Mouse (Mus musculus) left cerebral cortex, adult 9 months (tissue): ENCODE results near the gene Gm49601.

Source experiments
- DNase-seq, 2 experiments: peaks; one replicate each; pipeline ENCODE4 v3.0.0; 2022; ENCODE audit warnings: low spot score in 2 of 2

Gm49601 gene

DNA sequence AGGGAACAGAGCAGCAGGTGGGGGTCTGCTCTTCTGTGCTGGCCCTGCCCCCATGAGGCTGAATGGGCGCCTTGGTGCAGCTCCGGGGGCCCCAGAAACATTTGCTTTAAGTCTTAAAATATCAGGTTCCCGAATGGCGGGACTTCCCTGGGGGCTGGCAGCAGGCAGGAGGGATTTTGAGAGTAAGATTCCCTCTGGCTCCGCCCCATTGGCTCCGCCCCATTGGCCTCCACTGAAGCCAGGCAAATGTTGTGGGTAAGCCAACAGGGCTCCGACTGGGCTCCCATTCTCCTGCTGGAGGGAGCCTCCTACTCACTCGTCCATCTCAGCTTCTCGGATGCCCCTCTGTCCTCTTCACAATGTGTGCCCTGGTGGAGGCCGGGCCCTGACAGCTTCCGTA lies 18.0 kb downstream of the Gm49601 start:
- no peak for DNase-seq

DNA sequence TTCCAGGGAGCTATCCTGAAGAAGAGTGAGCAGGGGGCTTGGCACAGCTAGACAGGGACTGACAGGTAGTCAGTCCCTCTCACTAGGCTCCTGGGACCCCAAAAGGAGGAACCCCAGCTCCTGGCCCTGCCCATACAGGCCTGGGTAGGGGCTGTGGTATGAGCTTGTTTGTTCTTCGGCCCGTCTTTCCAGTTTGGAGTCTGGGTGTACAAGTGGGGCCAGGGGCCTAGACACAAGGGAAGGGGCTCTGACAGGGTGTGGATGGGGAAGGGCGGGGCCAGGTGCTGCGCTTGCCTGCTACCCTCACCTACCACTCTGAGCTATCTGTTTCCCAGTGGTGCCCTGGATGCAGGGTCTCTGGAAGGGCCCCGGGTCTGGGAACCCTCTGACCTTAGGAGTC lies 20.5 kb downstream of the Gm49601 start:
- no peak for DNase-seq

DNA sequence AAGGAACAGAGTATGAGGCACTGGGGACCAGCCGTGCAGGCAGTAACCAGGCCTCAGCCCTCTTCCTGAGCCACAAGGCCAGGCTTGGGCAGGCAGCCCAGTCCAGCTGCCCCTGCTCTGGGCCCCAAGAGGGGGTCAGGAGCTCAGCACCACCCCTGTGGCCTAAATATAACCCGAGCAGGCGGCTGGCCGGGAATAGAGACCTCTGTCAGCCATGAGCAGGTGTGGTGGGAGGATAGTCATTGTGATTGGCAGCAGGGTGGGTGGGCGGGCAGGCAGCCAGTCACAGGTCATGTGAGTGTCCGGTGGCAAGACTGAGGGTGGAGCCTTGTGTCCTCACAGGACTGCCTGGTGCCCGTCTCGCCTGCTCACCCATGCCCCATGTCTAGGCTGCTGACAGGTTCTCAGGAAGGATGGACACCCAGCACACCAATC lies 21.9 kb downstream of the Gm49601 start:
- no peak for DNase-seq

DNA sequence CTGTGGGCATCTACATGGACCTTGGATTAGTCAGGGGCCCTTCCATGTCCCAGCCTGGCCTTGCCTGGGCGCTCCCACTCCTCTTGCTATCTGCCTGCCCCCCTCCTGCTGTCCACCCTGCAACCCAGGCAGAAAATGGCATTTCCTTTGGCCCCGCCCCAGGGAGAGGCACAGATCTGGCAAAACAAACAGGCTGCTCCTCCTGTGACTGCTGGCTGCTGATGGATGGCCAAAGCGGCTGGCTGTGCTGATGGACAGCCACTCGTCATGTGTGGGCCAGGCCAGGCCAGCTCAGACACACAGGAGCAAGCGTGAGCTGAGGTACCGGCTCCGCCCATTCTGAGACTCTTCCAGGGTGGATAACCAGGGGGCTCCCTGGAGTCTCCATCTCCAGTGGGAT lies 24.8 kb downstream of the Gm49601 start:
- no peak for DNase-seq

DNA sequence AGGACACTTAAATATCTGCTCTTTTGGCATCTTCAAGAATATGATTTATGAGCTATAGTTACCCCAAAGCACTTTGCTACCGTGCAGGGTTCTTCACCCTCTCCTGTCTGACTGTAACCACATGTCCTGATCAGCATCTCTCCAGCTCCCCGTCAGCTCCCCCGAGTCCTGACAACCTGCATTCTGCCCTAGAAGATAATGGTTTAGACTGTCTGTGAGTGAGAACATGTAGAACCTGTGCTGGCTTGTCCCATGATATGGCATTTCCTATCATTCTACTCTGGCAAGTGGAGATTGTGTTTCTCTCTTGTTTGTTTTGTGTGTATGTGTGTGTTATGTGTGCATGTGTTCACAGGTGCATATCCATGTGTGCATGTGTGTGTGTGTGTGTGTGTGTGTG lies 28.2 kb downstream of the Gm49601 start:
- no peak for DNase-seq

DNA sequence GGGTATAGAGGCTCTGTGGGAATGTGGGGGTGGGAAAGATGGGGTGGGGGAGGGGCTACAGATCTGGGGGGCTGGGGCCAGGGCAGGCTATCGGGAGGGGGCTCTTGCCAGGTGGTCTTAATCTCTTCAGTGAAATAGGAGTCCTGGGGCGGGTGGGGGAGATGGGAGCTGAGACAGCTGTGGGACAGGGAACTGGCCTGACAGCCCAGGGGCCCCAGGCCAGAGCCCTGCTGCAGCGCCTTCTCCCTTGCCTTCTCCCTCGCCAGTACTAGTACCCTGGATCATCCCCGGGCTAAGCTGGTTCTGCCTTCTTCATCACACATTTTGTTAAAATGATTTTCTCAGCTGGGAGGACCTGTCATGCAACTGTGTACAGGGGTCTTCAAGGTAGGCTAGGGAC lies 30.0 kb downstream of the Gm49601 start:
- no peak for DNase-seq

DNA sequence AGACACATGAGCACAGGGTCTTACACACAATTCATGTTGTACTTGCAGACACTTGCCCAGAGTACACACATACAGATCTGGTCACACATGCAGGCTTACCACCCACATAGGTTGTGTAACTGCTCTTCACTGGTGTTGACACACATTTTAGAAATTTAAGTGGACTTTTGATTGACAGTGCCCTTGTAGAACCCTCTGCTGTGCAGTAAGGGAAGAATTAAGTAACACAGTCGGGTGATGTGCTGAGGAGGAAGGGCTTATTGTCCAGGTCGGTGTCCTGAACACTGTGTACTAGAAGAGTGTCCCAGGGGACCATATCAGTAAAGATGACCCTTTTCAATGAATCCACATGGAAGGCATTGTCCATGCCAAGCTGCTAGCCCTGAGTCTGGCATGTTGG lies 32.3 kb downstream of the Gm49601 start:
- no peak for DNase-seq

DNA sequence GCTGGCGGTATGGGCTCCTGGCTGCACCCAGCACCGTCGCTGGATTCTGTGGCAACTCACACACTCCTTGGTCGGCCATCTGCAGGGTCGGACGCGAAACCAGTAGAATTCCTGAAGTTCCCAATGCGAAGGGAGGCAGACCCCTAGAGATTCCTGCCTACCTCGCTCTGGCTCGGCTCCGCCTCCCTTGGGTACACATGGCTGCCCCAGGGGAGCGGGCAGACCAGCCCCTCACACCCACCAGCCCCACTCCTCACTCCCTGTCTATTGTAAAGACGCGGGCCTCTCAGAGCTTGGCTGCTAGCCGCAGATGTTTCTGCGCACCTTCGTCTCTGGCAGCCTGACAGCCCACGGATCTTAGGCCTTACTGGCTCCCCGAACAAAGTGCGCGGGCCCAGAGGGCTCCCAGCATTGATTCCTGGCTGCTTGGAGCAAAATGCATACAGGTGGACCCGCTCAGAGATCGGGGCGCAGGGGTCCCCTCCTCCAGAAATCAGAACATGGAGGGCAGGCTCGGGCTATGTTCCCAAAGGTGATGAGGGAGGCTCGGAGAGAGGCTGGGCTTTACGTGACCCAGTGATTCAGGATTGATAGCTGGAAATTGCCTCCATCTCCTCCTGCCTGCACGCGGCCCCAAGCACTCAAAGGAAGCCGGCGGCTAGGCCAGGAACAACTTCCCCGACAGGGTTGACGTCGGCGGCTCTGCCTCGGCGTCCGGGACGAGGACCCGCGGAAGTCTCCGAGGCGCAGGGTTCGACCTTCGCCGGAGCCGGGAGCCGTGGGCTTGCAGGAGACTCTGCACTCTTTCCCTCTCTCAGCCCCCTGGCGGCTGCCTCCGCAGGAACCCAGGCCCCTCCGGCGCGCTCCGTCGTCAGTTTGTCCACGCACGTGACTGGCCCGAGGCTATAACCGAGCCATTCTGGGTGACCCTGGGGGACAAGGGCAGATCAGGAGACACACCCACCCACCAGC lies 34.9 kb downstream of the Gm49601 start:
- no peak for DNase-seq

DNA sequence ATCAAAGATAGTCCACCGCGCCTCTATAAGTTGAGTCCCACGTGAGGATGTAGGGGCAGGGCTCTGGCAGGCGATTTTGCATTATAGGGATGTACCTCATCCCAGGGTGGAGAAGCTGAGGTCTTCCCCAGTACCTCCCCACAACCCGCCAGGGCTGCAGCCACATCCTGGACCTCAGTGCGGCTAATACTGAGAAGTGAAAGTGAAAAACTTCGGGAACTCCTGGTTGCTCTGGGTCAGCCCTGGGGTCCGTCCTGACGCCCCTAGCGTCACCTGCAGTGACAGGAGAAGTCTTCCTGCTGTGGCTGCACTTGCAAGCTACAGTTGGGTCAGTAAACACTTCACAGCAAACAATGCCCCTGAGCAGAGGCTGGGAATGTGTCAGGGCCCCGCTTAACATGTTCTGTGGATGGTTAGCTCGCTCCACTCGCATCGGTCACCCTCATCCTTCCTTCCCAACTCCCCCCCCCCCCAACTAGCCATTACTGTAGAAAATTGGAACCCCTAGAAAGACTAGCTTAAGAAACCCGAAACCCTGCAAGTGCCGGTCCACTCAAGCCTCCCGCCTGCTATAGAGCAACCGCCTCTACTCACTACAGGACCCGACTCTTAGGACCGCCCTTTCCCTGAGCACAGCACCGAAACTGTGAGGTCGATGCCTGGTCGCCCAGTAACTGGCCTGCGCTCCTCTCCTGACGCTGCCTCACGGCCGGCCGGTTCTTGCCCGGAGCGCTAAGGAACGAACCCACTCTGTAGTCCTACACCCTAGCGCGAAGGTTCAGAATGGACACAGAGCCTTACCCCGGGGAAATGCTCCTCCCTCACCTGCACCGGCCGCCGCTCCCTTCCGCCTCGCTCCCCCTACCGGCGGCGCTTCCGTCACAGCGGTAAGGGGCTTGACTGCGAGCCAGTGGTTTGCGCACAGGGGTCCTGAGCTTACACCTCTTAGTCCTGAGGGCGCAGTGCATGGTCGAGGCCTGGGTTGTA lies 36.1 kb downstream of the Gm49601 start, which contains the start of gene Tbx1:
Tbx1 (minus strand) TSS at position 868 of the 987 bp plus-strand sequence.
- no peak for DNase-seq

DNA sequence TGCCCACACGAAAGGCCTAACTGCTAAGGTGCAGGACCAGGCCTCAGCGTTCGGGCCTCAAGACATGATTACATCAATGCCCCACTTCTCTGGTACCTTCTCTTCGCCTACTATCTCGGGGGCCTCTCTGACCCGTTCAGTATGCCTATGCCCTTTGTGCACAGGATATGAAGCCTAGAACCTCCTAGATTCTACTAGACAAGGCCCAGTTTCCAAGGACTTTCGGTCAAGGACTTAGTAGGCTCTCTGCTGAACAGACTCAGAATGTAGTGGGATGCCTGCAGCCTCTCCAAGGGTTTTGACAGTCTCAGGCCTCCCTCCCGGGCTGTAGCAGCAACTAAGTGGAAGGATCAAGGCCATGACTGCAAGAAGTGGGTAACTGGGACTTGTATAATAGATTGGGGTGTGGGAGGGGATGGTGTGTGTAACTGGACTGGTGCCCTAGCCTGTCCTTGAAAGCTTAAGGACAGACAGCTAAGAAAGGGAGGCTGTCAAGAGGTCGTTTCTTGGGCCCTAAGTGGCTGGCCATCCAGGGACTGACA lies 37.1 kb downstream of the Gm49601 start:
- no peak for DNase-seq

DNA sequence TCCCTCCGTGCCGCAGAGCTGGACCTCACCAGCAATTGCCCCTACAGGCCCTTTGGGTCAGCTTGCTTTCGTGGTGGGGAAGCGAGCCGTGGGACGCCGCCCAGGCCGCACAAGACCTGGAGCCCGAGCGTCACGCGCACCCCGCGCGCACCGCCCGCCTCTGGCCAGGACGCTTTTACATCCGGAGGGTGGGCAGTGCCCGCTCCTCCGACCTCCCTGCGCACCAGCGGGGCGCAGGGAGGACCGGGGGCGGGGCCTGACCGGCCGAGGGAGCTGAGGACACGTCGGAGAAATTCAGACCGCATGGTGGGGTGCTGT lies 37.5 kb downstream of the Gm49601 start:
- DNase-seq: no peak

DNA sequence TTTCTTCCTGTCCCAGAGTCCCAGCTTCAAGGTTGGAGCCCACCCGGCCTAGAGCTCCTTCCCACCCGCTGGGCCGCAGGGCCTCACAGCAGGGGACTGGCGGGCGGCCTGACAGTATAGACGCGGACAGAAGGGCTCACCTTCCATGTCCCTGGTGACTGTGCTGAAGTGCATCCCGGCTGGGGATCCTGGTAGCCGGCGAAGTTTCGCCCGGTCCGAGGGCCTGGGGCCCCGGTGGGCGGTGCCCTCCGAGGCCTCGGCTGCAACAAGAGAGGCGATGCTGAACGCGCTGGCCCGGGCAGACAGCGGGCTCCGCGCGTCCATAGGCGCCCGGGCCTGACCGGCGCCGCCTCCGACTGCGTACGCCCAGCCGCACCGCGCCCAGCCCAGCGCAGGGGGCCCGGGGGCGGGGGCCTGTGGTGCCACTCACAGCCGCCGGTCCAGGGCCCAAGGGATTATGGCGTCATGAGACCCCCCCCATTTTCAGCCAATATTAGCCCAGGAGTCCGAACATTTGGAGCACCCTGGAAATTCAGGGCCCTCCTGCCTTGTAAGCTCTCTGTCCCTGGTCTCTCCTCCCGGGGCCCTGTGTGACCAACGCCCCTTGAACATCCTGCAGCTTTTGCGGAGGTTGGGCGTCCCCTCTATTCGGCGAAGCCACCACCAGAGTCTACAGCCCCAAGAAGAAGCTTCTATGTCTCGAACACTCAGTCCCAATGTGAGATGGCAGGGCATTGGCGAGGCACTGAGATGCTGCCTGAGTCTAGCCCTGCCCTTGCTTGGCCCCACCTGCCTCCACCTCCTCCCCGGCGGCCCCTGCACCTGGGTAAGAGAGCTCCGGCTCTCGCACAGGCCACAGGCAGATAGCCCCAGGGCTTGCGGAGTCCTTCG lies 38.1 kb downstream of the Gm49601 start:
- no peak for DNase-seq

DNA sequence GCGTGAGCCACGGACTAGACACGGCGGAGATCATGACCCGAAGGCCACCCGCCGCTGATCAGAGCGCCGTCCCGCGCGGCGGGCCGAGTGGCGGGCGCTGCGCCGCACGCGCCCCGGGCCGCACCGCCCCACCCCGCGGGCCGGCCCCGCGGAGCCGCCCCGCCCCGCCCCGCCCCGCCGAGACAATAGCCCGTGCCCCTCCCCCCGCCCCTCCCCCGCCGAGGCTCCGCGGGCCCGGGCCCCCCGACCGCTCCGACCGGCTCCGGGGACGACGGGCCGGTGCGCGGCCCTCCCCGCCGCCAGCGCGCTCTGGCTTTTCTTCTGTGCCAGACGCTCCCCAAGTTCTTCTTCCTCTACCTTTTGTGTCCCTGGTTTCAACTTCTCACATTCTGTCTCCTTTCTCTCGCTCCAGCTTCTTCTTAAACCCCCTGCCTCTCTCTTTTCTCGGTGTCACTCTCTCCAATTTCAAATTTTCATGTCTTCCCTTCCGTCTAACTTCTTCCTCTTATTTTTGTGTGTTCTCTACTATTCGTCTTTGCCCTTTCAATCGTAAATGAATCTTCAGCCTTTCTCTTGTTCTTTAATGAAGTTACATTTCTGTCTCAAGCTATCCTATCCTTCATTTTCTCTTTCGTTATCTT lies 39.2 kb downstream of the Gm49601 start:
- DNase-seq: no peak

DNA sequence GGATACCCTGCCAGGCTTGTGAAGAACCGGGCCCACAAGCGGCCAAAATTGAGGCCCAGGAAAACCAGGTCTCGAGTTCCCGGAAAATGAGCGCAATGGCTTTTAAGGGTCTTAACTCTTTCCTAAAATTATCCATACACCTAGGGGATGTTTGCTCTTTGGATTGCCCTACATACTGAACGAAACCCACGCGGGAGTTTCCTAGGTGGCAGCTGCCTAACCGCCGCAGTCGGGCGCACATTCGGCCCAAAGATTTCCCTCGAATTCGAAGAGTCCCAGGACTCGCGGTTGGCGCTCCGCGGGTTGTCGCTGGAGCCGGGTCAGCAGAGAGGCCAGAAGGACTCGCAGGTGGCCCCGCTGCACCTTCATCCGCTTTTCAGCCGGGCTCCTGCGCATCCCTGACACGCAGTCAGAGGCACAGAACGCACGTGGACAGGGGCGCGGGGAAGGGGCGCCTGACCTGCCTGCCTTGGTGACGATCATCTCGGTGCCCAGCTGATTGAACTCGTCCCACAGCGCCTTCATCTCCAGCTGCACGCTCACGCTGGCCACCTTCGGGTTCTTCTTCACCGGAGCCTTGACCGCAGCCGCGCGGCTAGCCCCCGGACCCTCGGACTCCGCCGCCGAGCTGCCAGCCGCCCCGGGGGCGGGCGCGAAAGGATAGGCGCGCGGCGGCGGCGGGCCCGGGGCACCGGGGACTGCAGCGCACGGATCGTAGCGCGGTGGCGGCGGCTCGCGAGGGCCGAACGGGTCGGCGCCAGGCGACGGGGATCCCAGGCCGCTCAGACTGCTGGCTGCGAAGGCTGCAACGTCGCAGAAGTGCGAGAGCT lies 39.9 kb downstream of the Gm49601 start:
- no peak for DNase-seq

DNA sequence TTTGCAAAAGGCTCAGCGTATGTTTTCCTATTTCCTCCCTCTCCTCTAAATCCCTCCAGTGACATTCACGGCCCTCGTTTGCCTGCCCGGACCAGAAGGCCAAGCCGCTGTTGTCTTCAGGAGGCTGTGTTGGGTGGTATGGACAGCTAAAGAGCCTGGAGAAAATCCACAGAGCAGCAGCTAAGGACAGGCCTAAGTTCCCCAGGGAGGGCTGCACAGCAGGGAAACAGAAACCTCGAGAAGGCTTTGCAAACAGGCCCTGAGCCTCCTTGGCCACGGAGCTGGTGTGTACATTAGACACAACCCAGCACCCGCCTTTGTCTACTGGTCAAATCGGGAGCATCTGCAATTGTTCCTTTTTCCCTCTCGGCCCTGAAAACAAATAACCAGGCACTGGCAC lies 40.6 kb downstream of the Gm49601 start:
- DNase-seq: no peak

DNA sequence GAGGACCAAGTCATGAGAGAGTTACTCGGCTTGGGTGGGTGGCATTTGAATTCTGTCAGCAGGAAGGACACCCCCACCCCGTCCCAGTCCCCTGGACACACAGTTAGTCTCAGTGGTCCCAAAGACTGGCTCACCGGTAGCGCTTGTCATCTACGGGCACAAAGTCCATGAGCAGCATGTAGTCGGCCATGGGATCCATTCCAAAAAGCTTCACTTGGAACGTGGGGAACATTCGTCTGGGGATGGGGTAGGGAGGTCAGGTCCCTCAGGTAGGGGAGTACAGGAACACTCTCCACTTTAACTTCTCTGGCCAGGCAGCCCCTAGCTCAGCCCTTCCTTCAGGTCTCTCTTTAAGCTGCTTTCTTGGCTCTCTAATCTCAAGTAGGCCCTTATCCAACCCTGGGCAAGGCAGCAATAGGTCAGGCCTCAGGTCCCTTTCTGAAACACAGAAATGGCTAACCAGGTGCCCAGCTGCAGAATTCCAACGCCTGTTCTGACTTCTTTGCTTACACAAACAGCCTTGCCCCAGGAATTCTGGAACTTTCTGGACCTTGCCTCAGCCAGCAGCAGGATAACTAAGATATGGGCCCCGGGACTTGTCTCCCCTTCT lies 41.2 kb downstream of the Gm49601 start:
- no peak for DNase-seq

DNA sequence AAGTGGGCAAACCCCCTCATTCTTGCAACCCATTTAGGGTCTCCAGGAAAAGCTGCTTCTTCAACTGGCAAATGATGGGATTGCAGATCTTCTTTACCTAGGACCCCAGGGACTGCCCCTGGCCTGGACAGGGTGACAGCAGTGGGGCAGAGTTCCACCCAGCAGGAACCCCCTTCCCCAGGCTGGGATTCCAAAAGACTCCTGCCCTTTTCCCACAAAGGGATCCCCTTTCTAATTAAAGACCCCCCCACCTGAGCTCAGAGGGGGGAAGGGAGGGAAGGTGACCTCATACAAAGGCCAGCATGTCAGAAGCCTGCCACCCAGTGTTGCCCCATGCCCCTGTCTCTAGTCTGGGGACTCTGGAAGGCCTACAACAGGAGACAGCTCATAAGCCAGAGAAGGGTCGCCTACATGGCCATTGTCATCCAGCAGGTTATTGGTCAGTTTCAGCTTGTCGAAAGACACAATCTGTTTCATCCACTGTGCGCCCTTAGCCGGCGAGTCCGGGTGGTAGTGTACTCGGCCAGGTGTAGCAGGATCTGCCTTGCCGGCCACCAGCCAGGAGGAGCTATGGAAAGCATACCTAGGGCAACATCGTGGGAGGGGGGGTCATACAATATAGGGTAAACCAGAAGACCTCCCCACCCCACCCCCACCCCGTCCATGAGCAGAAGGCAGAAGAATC lies 42.4 kb downstream of the Gm49601 start:
- DNase-seq: no peak

DNA sequence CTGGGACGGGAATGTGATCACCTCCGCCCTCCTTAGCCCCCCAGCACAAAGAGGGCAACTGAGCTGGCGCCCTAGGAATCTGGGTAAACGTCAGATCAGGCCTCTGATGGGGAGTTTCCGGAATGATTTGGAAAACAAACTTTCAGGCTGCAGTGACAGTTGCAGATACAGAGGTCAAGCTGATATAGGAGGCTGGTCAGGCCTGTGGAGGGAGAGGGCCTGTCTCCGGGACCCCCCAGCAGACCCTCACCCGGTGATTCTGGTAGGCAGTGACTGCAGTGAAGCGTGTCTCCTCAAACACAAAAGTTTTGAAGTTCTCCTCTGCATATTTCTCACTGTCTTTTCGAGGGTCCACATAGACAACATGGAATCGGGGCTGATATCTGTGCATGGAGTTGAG lies 43.1 kb downstream of the Gm49601 start:
- DNase-seq: no peak
